Mouse (Mus musculus) limb, embryonic 12.5 days (tissue): Measurements from ENCODE around the gene Lrr1. TPM values are rescaled to one million over a fixed set of nuclear protein-coding genes. Genes with fewer than 3 reads are reported as not detected.
A peak's percentile ranks its signal among the peaks of the same experiment; 100 is the strongest.
"Not testable (repeated sequence)": the region's sequence is repeated elsewhere in the genome, so short reads cannot be mapped to it uniquely, and the experiment has no call there.

ENCODE experiments used
- ATAC-seq: fragments of 200-750 bp; cut with Nextera tagmentation; 2 replicates; pipeline ENCODE4 v1.8.0; 2017; ENCODE audit warnings: low read depth, moderate TSS enrichment; ENCODE audit not compliant: insufficient number of reproducible peaks, insufficient read depth, low FRiP score, low TSS enrichment
- H3K27ac ChIP-seq: fragments of 300-500 bp; sonication (generic); 2 replicates; pipeline ENCODE4 v1.5.1; 2016; ENCODE audit warnings: mild to moderate bottlenecking, moderate library complexity
- H3K27me3 ChIP-seq: fragments of 300-500 bp; sonication (generic); 2 replicates; pipeline ENCODE4 v1.6.1; 2016; ENCODE audit warnings: mild to moderate bottlenecking, moderate library complexity
- H3K36me3 ChIP-seq: fragments of 300-500 bp; sonication (generic); 2 replicates; pipeline ENCODE4 v1.6.1; 2016; ENCODE audit warnings: mild to moderate bottlenecking, moderate library complexity
- H3K4me1 ChIP-seq: fragments of 300-500 bp; sonication (generic); replicated peaks from 2 replicates; pipeline ENCODE4 v1.6.1; 2016
- H3K4me2 ChIP-seq: fragments of 300-500 bp; sonication (generic); 2 replicates; pipeline ENCODE4 v1.6.1; 2016; ENCODE audit warnings: mild to moderate bottlenecking, moderate library complexity
- H3K4me3 ChIP-seq: fragments of 300-500 bp; sonication (generic); replicated peaks from 2 replicates; pipeline ENCODE4 v1.5.1; 2016; ENCODE audit warnings: mild to moderate bottlenecking
- H3K9ac ChIP-seq: fragments of 300-500 bp; sonication (generic); replicated peaks from 2 replicates; pipeline ENCODE4 v1.6.1; 2016; ENCODE audit warnings: mild to moderate bottlenecking, moderate library complexity
- H3K9me3 ChIP-seq: fragments of 300-500 bp; sonication (generic); 2 replicates; pipeline ENCODE4 v1.6.1; 2016; ENCODE audit warnings: mild to moderate bottlenecking, moderate library complexity
- whole genome bisulfite sequencing: fragments of 180-500 bp; shearing (Covaris S2); methylation state at CpG from one replicate; pipeline ENCODE4 v1.1.7; 2016; 5-methylcytosine and 5-hydroxymethylcytosine counted together
- polyA plus RNA-seq: library from polyadenylated mRNA; unstranded; fragments of >200 nt; fragmentation: Nextera tagmentation; extraction: Ambion mirVana; gene quantifications from 2 replicates; pipeline ENCODE4 v1.2.1, GENCODE M21; 2016

Gene Lrr1
- polyA plus RNA-seq, 1 experiment from 2014 or later: 32.0 TPM

DNA sequence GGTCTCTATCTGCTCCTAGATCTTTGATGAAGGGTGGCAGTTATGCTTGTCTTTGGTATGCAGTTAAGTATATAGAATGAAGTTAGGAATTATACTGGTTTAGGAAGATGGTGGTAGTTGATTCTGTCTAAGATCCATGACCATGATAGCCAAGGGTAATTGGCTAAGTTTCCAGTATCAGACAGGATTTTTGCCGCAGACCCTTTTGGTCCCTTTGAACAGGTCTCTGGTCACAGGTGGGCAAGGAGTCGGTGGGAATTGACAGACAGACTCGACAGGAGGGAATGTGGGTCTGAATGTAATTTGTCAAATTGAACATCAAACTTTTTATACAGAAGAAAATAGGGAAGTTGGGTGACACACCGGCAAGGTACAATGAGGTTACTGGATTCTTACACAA is 5.0 kb upstream of the Lrr1 start:
- H3K4me1 ChIP-seq, H3K9me3 ChIP-seq, H3K27me3 ChIP-seq, H3K36me3 ChIP-seq, H3K4me3 ChIP-seq, H3K27ac ChIP-seq, ATAC-seq, H3K9ac ChIP-seq, H3K4me2 ChIP-seq: not testable (repeated sequence)
- WGBS: 89% methylated on average over 4 of the region's 4 CpGs

DNA sequence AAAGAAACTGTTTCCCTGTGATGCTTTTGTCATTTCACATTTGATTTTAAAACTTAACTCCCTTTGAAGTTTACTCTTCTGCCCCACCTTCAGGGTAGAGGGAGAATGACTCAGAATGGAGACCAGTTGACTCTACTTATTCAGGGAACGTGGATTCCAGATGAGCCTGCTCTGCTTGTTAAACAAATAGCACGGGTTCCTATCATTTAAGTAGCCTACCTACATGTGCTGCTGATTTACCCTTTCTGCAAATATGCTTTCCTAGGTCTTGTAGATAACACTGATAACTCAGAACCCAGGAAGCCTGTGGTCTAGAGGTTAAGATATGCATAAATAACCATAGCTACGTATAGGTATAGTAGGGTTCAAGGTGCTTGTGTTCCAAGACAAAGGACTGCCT is 3.7 kb upstream of the Lrr1 start:
- Histone ChIP-seq H3K4me1 (peaks cover 5% of the 10 kb centered on the region), H3K9ac (no peak overlapping the region), H3K9me3 (no peaks in the 10 kb centered on the region), H3K27me3 (no peaks in the 10 kb centered on the region), H3K4me3 (no peak overlapping the region), H3K27ac (no peak overlapping the region), H3K4me2 (no peak overlapping the region), H3K36me3 (no peaks in the 10 kb centered on the region)
- 56% methylated on average over 3 of the region's 3 CpGs for WGBS
- ATAC-seq: no peak

DNA sequence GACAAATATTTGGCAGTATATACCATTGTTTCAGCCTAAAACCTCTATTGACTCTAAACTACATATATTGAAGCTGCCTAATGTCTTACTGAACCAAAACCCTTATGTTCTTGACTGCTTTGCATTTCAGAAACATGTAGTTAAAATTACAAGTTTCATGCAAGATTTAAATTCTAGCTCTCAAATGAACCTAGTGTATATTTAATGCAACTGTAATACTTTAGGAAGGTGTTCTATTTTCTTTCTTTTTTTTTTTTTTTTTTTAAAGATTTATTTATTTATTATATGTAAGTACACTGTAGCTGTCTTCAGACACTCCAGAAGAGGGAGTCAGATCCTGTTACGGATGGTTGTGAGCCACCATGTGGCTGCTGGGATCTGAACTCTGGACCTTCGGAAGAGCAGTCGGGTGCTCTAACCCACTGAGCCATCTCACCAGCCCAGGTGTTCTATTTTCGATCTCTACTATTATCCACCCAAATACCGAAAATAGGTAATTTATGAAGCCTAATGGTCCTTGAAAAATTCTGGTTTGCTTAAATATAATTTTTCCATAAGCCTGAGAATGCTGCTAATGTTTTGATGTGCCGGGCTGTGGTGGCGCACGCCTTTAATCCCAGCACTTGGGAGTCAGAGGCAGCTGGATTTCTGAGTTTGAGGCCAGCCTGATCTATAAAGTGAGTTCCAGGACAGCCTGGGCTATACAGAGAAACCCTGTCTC is 1.6 kb upstream of the Lrr1 start:
- H3K4me2 ChIP-seq, H3K4me1 ChIP-seq, H3K9me3 ChIP-seq, H3K36me3 ChIP-seq, H3K27me3 ChIP-seq, H3K4me3 ChIP-seq, H3K9ac ChIP-seq, H3K27ac ChIP-seq, ATAC-seq: not testable (repeated sequence)
- 71% methylated on average over 8 of the region's 8 CpGs for WGBS

DNA sequence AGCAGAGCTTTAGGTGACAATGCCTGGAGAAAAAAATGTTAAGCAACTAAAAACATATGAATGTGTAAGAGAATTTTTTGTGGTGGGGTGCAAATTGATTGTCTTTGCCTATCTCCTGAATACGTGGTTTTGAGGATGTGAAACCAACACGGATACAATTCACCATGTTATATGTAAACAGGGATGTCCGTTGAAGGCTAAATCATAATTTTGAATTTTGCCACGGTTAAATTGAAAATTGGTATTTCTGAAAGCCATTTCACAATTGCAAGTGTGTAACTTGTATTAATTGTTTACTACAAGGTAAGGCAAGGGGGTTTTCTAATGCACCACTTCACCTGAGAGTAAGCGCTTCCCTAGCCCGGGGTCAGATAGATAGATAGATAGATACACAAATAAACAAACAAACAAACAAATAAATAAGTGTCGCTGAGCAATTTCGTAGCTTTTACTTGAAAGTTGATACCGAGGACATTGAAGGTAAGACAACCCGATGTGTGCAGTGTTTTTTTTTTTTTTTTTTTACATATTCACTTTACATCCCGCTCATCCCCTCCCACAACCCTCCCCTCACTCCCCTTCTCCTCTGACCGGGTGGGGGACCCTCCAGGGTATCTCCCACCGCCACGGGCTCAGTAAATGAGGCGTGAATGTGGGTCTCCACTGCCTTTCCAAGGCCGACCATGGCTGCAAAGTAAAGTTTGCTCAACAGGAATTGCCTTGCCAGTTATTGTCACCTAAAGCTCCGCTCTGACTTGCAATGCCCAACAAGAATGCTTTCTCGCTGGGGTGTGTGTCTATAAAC is 756 bp upstream of the Lrr1 start:
- no peaks in the 10 kb centered on the region for H3K27me3 ChIP-seq
- H3K9me3 ChIP-seq: no peaks in the 10 kb centered on the region
- peaks cover 10% of the 10 kb centered on the region; the same call in 1 of the 2 replicates for H3K36me3 ChIP-seq
- 0 out of 2 replicates have a peak, but pooled peaks have one; percentile 22 for ATAC-seq
- 9% methylated on average over 18 of the region's 18 CpGs for WGBS
- H3K9ac ChIP-seq: peak overlapping the region; percentile 66
- peak overlapping the region; percentile 69 for H3K4me3 ChIP-seq
- H3K27ac ChIP-seq: peak overlapping the region; percentile 73; the same call in 1 of the 2 replicates
- peak overlapping the region; percentile 94 for H3K4me2 ChIP-seq
- peaks cover 9% of the 10 kb centered on the region for H3K4me1 ChIP-seq

DNA sequence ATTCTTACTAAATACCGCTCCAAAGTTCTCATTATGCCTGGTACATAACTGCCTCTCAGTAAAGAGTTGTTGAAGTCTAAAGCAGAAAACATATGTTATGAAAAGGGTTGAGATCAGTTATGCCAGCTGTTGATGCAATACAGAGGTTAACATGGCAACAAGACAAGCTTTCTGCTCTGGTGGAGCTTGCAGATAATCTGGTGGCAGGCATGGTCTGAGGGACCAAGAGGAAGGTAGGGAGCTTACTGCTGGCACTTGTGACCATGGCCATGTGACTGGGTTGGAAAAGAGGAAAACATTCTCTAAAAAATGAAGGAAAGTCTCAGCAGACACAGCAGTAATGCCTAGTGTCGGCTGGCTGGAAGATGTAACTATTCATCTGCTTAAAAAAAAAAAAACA is 2.7 kb downstream of the Lrr1 start:
- WGBS: 92% methylated on average over 2 of the region's 2 CpGs
- no peak for ATAC-seq
- peaks cover 9% of the 10 kb centered on the region for H3K4me1 ChIP-seq
- H3K4me3 ChIP-seq: no peak overlapping the region
- H3K9ac ChIP-seq: no peak overlapping the region
- H3K36me3 ChIP-seq: peaks cover 42% of the 10 kb centered on the region
- H3K9me3 ChIP-seq: no peaks in the 10 kb centered on the region
- H3K27ac ChIP-seq: no peak overlapping the region
- H3K27me3 ChIP-seq: no peaks in the 10 kb centered on the region
- H3K4me2 ChIP-seq: no peak overlapping the region

DNA sequence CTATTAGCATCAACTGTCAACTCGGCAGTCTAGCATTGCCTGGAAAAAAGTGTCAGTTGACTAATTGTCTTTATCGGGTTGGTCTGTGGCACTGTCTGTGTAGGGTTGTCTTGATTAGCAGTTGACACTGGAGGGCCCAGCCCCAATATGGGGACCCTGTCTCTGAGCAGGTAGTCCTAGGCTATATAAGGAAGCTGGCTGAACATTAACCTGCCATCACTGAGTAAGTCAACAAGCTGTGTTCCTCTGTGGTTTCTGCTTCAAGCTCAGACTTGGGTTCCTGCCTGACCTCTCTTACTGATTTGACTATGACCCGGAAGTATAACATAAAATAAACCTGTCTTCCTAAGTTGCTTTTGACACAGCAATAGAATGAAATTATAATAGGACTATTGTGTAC is 7.4 kb downstream of the Lrr1 start:
- 95% methylated on average over 3 of the region's 3 CpGs for WGBS
- H3K9ac ChIP-seq: no peak overlapping the region
- no peak overlapping the region for H3K4me2 ChIP-seq
- no peaks in the 10 kb centered on the region for H3K27me3 ChIP-seq
- H3K4me1 ChIP-seq: no peaks in the 10 kb centered on the region
- peaks cover 59% of the 10 kb centered on the region for H3K36me3 ChIP-seq
- H3K27ac ChIP-seq: no peak overlapping the region
- H3K4me3 ChIP-seq: no peak overlapping the region
- no peaks in the 10 kb centered on the region for H3K9me3 ChIP-seq
- no peak for ATAC-seq

DNA sequence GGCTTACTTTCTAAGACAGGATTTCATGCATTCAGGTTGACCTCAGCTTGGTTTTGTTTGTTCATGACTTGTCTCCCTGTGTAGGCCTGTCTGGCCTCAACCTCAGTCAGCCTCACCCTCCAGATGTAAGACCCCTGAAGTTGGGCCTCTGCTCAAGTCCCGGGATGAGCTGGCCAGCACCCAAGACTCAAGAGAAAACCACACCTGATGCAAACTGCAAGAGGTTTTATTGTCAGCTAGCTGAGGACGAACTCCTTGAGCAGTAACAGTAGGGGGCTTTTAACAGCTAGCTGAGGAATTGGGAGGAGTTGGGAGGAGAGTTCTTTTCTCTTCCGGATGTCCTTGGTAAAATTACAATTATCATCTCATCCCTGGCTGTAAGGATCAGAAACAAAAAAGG is 8.9 kb downstream of the Lrr1 start:
- Histone ChIP-seq H3K27ac (no peak overlapping the region), H3K4me1 (no peaks in the 10 kb centered on the region), H3K9me3 (no peaks in the 10 kb centered on the region), H3K36me3 (peaks cover 68% of the 10 kb centered on the region), H3K27me3 (no peaks in the 10 kb centered on the region), H3K4me3 (no peak overlapping the region), H3K4me2 (no peak overlapping the region), H3K9ac (no peak overlapping the region)
- no peak for ATAC-seq
- 79% methylated on average over 3 of the region's 3 CpGs for WGBS

DNA sequence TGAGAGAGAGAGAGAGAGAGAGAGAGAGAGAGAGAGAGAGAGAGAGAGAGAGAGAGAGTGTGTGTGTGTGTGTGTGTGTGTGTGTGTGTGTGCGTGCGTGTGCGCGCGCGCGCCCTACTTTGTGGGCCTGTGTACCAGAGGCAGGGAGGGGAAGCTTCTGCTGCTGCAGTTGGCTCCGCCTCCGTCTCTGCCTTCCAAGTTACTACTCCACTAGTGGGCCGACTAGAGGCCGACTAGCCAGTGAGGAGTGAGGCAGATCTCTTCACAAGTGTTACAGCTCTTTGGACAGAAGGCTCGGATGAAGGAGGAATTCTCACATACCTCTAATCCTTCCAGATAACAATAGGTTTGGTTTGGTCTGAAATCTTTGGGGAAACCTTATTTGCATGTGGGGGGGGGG is 10.8 kb downstream of the Lrr1 start:
- Histone ChIP-seq H3K4me1 (0 out of 2 replicates have a peak, but pooled peaks cover 3% of the 10 kb centered on the region), H3K4me2 (no peak overlapping the region), H3K27ac (no peak overlapping the region), H3K27me3 (no peaks in the 10 kb centered on the region), H3K9ac (no peak overlapping the region), H3K4me3 (no peak overlapping the region), H3K36me3 (peaks cover 51% of the 10 kb centered on the region), H3K9me3 (no peaks in the 10 kb centered on the region)
- no peak for ATAC-seq
- 74% methylated on average over 12 of the region's 12 CpGs for WGBS

DNA sequence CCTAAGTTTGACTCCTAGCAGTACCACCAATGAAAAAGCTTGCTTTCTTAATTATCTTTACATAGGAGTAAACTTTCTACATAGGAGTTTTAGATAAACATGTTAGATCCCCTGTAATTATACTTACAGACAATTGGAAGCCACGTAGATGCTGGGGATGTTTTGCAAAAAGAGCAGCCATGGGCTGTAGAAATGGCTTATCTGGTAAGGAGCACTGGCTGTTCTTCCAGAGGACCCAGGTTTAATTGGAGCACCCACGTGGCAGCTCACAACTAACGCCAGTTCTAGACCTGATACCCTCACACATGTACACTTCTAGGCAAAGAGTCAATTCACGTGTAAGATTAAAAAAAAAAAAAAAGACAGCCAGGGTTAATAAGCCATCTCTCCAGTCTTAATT is 13.2 kb downstream of the Lrr1 start:
- Histone ChIP-seq H3K27ac (no peak overlapping the region), H3K36me3 (peaks cover 28% of the 10 kb centered on the region), H3K4me3 (no peak overlapping the region), H3K27me3 (no peaks in the 10 kb centered on the region), H3K4me1 (peaks cover 12% of the 10 kb centered on the region), H3K9me3 (no peaks in the 10 kb centered on the region), H3K9ac (no peak overlapping the region), H3K4me2 (no peak overlapping the region)
- 89% methylated on average over 4 of the region's 4 CpGs for WGBS
- ATAC-seq: no peak

DNA sequence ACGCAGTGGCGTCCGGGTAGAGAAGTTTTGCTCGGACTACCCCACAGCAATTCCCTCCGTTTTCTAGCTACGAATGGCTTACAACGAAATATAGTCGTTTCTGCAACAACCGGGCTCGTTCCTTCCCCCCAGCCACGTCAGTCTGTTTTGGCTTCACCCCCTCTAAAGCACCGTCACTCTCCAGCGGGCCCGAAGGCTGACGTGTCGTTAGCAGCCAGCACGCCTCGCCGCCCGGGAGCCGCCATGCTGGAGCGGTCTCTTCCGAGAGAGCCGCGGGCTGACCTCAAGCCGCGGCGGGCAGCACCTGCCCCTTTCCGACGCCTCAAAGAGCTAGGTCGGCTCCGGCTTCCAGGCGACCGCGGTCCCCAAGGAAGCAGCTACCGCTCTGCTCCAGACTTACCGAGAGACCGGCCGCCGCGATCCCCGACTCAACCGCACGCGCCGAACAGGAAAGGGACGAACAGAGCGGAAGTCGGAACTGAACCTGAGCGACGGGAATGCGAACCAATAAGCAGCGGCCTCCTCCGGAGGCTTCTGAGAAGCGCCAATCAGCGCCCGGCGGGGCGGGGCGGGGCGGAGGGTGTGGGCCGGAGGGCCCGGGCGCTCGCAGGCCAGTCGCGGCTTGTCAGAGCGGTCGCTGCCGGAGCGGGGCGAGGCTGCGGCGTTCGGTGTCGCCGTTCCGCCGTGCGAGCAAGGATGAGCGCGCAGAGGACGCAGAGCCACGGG is 15.1 kb downstream of the Lrr1 start, which contains the start of the genes Rpl36al and Mgat2:
Gene Rpl36al (minus strand): TSS at position 501 of the 726 bp plus-strand sequence.
Gene Mgat2 (plus strand): TSS at position 575 of the 726 bp plus-strand sequence.
- peak within 1 kb of the TSS; percentile 94 for H3K9ac ChIP-seq
- peak within 1 kb of the TSS; percentile 92 for H3K27ac ChIP-seq
- no peaks in the 10 kb centered on the region for H3K27me3 ChIP-seq
- peak; percentile 99 for ATAC-seq
- H3K36me3 ChIP-seq: peaks cover 30% of the 10 kb centered on the region
- no peaks in the 10 kb centered on the region for H3K9me3 ChIP-seq
- peak within 1 kb of the TSS; percentile 91 for H3K4me3 ChIP-seq
- WGBS: under 1% methylated on average over 84 of the region's 84 CpGs
- H3K4me2 ChIP-seq: peak within 1 kb of the TSS; percentile 94
- H3K4me1 ChIP-seq: peaks cover 12% of the 10 kb centered on the region
